Mouse (Mus musculus): ENCODE results near the gene Chpt1. TPM values are rescaled to one million over a fixed set of nuclear protein-coding genes. Genes with fewer than 3 reads are reported as not detected.

Chpt1 gene
- total RNA-seq, 4 experiments from 2014 or later = 43.7 to 52.5 (median 46.0) TPM

- no peak for DNase-seq (ENCODE audit: low spot score in 2 of 2)
These were observed 98.1 kb downstream of the Chpt1 start for GRCm38 (mm10) chr10:88405812-88406211.

- DNase-seq (ENCODE audit: low spot score in 2 of 2) = no peak
These were observed 99.7 kb downstream of the Chpt1 start for GRCm38 (mm10) chr10:88404220-88404619.

GRCm38 (mm10) chr10:88403021-88403420 lies 100.9 kb downstream of the Chpt1 start:
- no peak for DNase-seq (ENCODE audit: low spot score in 2 of 2)

Other genes with a start within 250 kb of the Chpt1 start
- gene Dram1, start 125.0 kb downstream of the Chpt1 start, total RNA-seq (2022) = 1 to 10 TPM; 1.0 to 1.7 (median 1.6) TPM
- 10 to 100 TPM; 68.7 to 78.3 (median 75.5) TPM for gene Gnptab, start 124.9 kb downstream of the Chpt1 start, total RNA-seq (2022)
- 1 to 10 TPM; 1.0 to 1.6 (median 1.1) TPM for gene Sycp3, start 44.5 kb downstream of the Chpt1 start, total RNA-seq (2022)
- gene Mybpc1, start 101.1 kb upstream of the Chpt1 start, total RNA-seq (2022) = 1 to 10 TPM; 2.2 to 3.3 (median 2.6) TPM
- gene Spic, start 180.9 kb upstream of the Chpt1 start, total RNA-seq (2022) = not detected
- 100 to 1,000 TPM; 124 to 140 (median 133) TPM for gene Arl1, start 226.8 kb upstream of the Chpt1 start, total RNA-seq (2022)

Measured in layer of hippocampus, adult 8-10 months (tissue).